Mouse (Mus musculus): Measurements from ENCODE around the gene Galnt4.

DNA sequence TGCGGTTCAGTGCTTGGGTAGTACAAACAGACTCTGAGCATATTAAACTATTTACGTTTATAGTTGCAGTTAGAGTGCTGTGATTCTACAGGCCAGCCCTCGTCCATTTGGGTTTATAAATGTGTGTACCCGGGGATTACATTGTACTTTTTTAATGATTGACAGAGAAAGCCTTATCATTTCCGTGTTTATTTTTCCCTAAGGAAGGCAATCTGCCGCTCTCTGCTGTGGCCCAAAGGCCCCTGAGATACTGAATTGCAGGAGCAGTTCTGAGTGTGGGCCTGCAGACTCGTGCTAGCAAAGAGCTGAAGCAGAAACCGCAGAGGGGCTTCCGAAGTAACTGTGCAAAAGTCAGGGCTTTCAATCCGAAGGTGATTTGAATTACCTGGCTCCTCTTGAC lies 9.9 kb downstream of the Galnt4 start:
- TF ChIP-seq CTCF (IDR thresholded peaks at IDR 0.05; ENCODE audit: insufficient read depth, low read length) (no peak), POLR2A (IDR thresholded peaks at IDR 0.05; ENCODE audit: borderline replicate concordance, extremely low read depth, low read depth, low read length) (no peak)
